Mouse (Mus musculus) limb, embryonic 11.5 days (tissue): ENCODE data around the gene Rhobtb3. TPM values are rescaled to one million over a fixed set of nuclear protein-coding genes. Genes with fewer than 3 reads are reported as not detected.
A peak's percentile ranks its signal among the peaks of the same experiment; 100 is the strongest.

Experiments
- ATAC-seq: fragments of 200-750 bp; cut with Nextera tagmentation; 2 replicates; pipeline ENCODE4 v1.8.0; 2017; ENCODE audit warnings: low read depth; ENCODE audit not compliant: insufficient number of reproducible peaks, low FRiP score, low TSS enrichment
- DNase-seq: peaks from one replicate; pipeline ENCODE4 v3.0.0-alpha.2; 2015; ENCODE audit warnings: low spot score
- H3K27ac ChIP-seq: fragments of 300-500 bp; sonication (generic); replicated peaks from 2 replicates; pipeline ENCODE4 v1.5.1; 2014; ENCODE audit warnings: low read depth, mild to moderate bottlenecking, low read length
- H3K27me3 ChIP-seq: fragments of 300-500 bp; sonication (generic); 2 replicates; pipeline ENCODE4 v1.6.1; 2014; ENCODE audit warnings: mild to moderate bottlenecking, low read length, mixed read lengths; ENCODE audit not compliant: control insufficient read depth, insufficient read depth
- H3K36me3 ChIP-seq: fragments of 300-500 bp; sonication (generic); 2 replicates; pipeline ENCODE4 v1.6.1; 2014; ENCODE audit warnings: mild to moderate bottlenecking, low read length, moderate library complexity, mixed read lengths; ENCODE audit not compliant: control insufficient read depth, insufficient read depth
- H3K4me1 ChIP-seq: fragments of 300-500 bp; sonication (generic); 2 replicates; pipeline ENCODE4 v1.6.1; 2014; ENCODE audit warnings: low read length, mixed read lengths; ENCODE audit not compliant: control insufficient read depth, insufficient read depth
- H3K4me2 ChIP-seq: fragments of 300-500 bp; sonication (generic); 2 replicates; pipeline ENCODE4 v1.6.1; 2014; ENCODE audit warnings: low read depth, mild to moderate bottlenecking, moderate library complexity; ENCODE audit not compliant: severe bottlenecking
- H3K4me3 ChIP-seq: fragments of 300-500 bp; sonication (generic); 2 replicates; pipeline ENCODE4 v1.5.1; 2014; ENCODE audit warnings: low read depth, low read length
- H3K9ac ChIP-seq: fragments of 300-500 bp; sonication (generic); 2 replicates; pipeline ENCODE4 v1.6.1; 2014; ENCODE audit warnings: mild to moderate bottlenecking, low read length
- H3K9me3 ChIP-seq: fragments of 300-500 bp; sonication (generic); 2 replicates; pipeline ENCODE4 v1.6.1; 2016; ENCODE audit warnings: low read length; ENCODE audit not compliant: control insufficient read depth
- WGBS: fragments of 180-500 bp; shearing (Covaris S2); extraction: QIAGEN DNeasy Blood & Tissue Kit; methylation state at CpG from one replicate; pipeline ENCODE4 v1.1.7; 2014; 5-methylcytosine and 5-hydroxymethylcytosine counted together
- polyA plus RNA-seq: library from polyadenylated mRNA; unstranded; fragments of >200 nt; fragmentation: Nextera tagmentation; extraction: Ambion mirVana; gene quantifications from 2 replicates; pipeline ENCODE4 v1.2.1, GENCODE M21; 2014

The Rhobtb3 gene
- polyA plus RNA-seq, 1 experiment from 2014 or later: 84.2 TPM

DNA sequence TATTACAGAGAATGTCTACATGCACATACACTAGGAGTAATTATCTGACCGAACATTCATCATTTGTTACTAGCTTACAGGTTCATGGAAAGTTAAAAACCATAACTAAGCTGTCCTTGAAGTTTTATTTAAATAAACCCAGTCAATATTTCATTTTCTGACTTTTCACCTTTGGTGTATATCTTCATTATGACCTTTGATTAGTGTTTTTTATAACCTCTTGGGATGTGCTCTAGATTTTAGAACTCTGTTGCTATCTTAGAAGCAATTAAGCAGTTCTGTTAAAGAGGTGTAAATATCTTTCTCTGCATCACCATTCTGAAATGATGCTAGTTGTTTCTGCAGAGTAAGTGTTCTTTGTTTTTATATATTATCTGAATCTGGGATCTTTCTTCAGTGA is 23.1 kb upstream of the Rhobtb3 start, which contains the start of gene Spata9:
Gene Spata9, plus strand, starts transcription at position 301 of the 400 bp plus-strand sequence.
- Histone ChIP-seq H3K9ac (no peak within 1 kb of the TSS), H3K9me3 (no peaks in the 10 kb centered on the region), H3K4me2 (no peak within 1 kb of the TSS), H3K4me1 (no peaks in the 10 kb centered on the region), H3K27ac (no peak within 1 kb of the TSS), H3K4me3 (no peak within 1 kb of the TSS), H3K27me3 (no peaks in the 10 kb centered on the region), H3K36me3 (no peaks in the 10 kb centered on the region)
- DNase-seq: no peak
- ATAC-seq: no peak
- 84% methylated on average over 1 of the region's 1 CpGs for whole genome bisulfite sequencing

GRCm38 (mm10) chr13:75955357-75955992 is 11.8 kb upstream of the Rhobtb3 start:
- H3K36me3 ChIP-seq: no peaks in the 10 kb centered on the region
- no peak overlapping the region for H3K27ac ChIP-seq
- no peak for ATAC-seq

GRCm38 (mm10) chr13:75950295-75950694 is 6.6 kb upstream of the Rhobtb3 start:
- WGBS: 42% methylated on average over 1 of the region's 1 CpGs

More at GRCm38 (mm10) chr13:75955357-75955992, 11.8 kb upstream of the Rhobtb3 start:
- Histone ChIP-seq H3K9me3 (no peaks in the 10 kb centered on the region), H3K4me2 (no peak overlapping the region), H3K4me1 (no peaks in the 10 kb centered on the region), H3K27me3 (no peaks in the 10 kb centered on the region), H3K9ac (no peak overlapping the region), H3K4me3 (no peak overlapping the region)
- no peak for DNase-seq

DNA sequence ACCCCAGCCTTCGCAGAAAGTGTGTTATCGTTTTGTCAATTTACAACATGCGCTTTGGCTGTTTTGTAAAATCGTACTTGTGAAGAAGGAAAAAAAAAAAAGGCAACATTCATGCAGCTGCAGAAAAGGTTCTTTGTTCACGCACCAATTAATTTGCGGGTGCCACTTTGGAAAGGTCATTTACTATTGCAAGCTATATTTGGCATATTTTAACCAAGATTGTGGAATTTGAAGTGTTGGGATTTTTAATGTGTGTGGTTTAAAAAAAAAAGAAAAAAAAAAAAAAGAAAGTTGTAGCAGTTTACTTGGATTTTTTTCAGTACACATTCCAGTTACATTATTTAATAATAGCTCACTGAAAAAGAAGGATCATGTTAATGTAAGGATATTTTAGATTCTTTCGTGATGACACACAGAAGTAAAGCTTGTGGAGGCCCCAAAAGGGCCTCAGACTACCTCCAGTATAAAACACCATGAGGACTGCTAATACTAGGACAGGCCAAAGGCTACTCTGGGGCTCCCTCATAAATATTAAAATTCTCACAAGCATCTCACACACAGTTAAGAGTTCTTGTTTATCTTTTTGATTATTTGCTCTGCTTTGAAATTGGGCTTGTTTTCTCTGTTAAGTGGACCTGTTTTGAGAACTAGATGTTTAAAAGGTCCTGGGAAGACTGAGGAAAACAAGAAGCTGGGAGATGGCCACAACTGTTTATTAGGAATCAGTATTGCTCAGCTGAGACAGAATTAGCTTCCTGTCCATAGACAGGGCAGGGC is 507 bp upstream of the Rhobtb3 start:
- H3K36me3 ChIP-seq: no peaks in the 10 kb centered on the region
- H3K27ac ChIP-seq: peak overlapping the region; percentile 99
- H3K27me3 ChIP-seq: no peaks in the 10 kb centered on the region
- peaks cover 6% of the 10 kb centered on the region for H3K4me1 ChIP-seq
- H3K4me3 ChIP-seq: peak overlapping the region; percentile 92
- no peaks in the 10 kb centered on the region for H3K9me3 ChIP-seq
- WGBS: 5% methylated on average over 7 of the region's 7 CpGs
- peak overlapping the region; percentile 99 for H3K9ac ChIP-seq
- peak overlapping the region; percentile 62 for H3K4me2 ChIP-seq
- DNase-seq (no peak), ATAC-seq (peak; percentile 1; the same call in 1 of the 2 replicates)

More at GRCm38 (mm10) chr13:75950295-75950694, 6.6 kb upstream of the Rhobtb3 start:
- H3K27ac ChIP-seq: no peak overlapping the region
- H3K9me3 ChIP-seq: no peaks in the 10 kb centered on the region
- no peak overlapping the region for H3K9ac ChIP-seq
- no peak for DNase-seq
- H3K4me3 ChIP-seq: no peak overlapping the region
- peak; percentile 57; the same call in 1 of the 2 replicates for ATAC-seq
- H3K4me1 ChIP-seq: no peaks in the 10 kb centered on the region
- no peaks in the 10 kb centered on the region for H3K27me3 ChIP-seq
- H3K4me2 ChIP-seq: no peak overlapping the region
- H3K36me3 ChIP-seq: no peaks in the 10 kb centered on the region

GRCm38 (mm10) chr13:75942731-75943130 is 994 bp downstream of the Rhobtb3 start:
- H3K36me3 ChIP-seq: peaks cover 4% of the 10 kb centered on the region
- H3K4me1 ChIP-seq: peaks cover 6% of the 10 kb centered on the region
- H3K27ac ChIP-seq: peak overlapping the region; percentile 99
- no peaks in the 10 kb centered on the region for H3K9me3 ChIP-seq
- H3K27me3 ChIP-seq: no peaks in the 10 kb centered on the region
- peak; percentile 64 for DNase-seq
- ATAC-seq: 0 out of 2 replicates have a peak, but pooled peaks have one; percentile 20
- peak overlapping the region; percentile 62 for H3K4me2 ChIP-seq
- peak overlapping the region; percentile 99 for H3K9ac ChIP-seq
- H3K4me3 ChIP-seq: peak overlapping the region; percentile 92
- WGBS: under 1% methylated on average over 6 of the region's 6 CpGs

- H3K4me2 ChIP-seq: peak overlapping the region; percentile 32; the same call in 1 of the 2 replicates
- no peak overlapping the region for H3K4me3 ChIP-seq
- WGBS: 92% methylated on average over 5 of the region's 5 CpGs
- peaks cover 6% of the 10 kb centered on the region for H3K4me1 ChIP-seq
- DNase-seq: no peak
- H3K36me3 ChIP-seq: peaks cover 5% of the 10 kb centered on the region
- H3K9me3 ChIP-seq: no peaks in the 10 kb centered on the region
- no peak overlapping the region for H3K27ac ChIP-seq
- H3K27me3 ChIP-seq: no peaks in the 10 kb centered on the region
- no peak overlapping the region for H3K9ac ChIP-seq
- ATAC-seq: no peak
Observed at GRCm38 (mm10) chr13:75941518-75942295, 2.0 kb downstream of the Rhobtb3 start.

GRCm38 (mm10) chr13:75940791-75941517 is 2.8 kb downstream of the Rhobtb3 start:
- WGBS: 86% methylated on average over 2 of the region's 2 CpGs
- Histone ChIP-seq H3K9me3 (no peaks in the 10 kb centered on the region), H3K27ac (no peak overlapping the region), H3K4me3 (no peak overlapping the region), H3K36me3 (peaks cover 5% of the 10 kb centered on the region), H3K27me3 (no peaks in the 10 kb centered on the region), H3K4me2 (peak overlapping the region; percentile 32; the same call in 1 of the 2 replicates), H3K4me1 (peaks cover 6% of the 10 kb centered on the region), H3K9ac (no peak overlapping the region)
- ATAC-seq (no peak), DNase-seq (peak; percentile 18)
